Mouse (Mus musculus): ENCODE measurements around the gene Tom1l2. TPM values are rescaled to one million over a fixed set of nuclear protein-coding genes. Genes with fewer than 3 reads are reported as not detected.

Gene Tom1l2
- polyA plus RNA-seq, 1 experiment = 82.1 TPM

DNA sequence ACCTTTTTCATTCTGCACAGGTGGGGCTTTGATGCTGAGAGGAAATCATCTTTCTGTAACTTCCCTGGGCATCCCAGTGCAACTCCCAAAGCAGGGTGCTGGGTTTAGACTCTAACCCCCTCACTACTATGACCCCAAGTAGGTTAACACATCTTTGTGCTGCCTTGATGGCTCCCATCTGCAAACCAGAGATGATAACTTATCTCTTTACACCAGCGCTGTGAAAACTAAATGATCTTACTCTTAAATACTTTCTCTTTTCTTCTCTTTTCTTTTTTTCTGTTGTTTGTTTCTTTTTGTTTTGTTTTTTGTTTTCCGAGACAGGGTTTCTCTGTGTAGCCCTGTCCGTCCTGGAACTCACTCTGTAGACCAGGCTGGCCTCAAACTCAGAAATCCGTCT is 6.8 kb downstream of the Tom1l2 start:
- TF ChIP-seq CTCF (IDR thresholded peaks at IDR 0.05; ENCODE audit: borderline replicate concordance, extremely low read depth, insufficient read depth, insufficient read length) (no peak), POLR2A (IDR thresholded peaks at IDR 0.05; ENCODE audit: borderline replicate concordance, extremely low read depth, insufficient read depth, insufficient read length, poor library complexity, severe bottlenecking) (no peak)
- no peak for DNase-seq (ENCODE audit: low read depth)

DNA sequence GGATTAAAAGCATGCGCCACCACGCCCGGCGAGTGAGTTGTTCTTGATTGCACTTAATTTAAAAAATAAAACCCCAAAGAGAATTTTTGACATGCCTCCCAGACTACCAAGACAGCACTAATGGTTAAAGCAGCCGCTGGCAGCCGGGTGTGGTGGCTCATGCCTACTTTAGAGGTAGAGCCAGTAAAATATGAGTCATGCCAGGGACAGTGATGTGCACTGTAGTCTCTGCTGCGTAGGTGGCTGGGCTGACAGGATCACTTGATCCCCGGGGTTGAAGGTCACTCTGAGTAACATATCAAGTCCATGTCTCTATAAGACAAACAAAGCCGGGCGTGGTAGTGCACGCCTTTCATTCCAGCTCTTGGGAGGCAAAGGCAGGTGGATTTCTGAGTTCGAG is 13.3 kb downstream of the Tom1l2 start:
- TF ChIP-seq CTCF (IDR thresholded peaks at IDR 0.05; ENCODE audit: borderline replicate concordance, extremely low read depth, insufficient read depth, insufficient read length) = no peak
- no peak for TF ChIP-seq POLR2A (IDR thresholded peaks at IDR 0.05; ENCODE audit: borderline replicate concordance, extremely low read depth, insufficient read depth, insufficient read length, poor library complexity, severe bottlenecking)
- no peak for DNase-seq (ENCODE audit: low read depth)

DNA sequence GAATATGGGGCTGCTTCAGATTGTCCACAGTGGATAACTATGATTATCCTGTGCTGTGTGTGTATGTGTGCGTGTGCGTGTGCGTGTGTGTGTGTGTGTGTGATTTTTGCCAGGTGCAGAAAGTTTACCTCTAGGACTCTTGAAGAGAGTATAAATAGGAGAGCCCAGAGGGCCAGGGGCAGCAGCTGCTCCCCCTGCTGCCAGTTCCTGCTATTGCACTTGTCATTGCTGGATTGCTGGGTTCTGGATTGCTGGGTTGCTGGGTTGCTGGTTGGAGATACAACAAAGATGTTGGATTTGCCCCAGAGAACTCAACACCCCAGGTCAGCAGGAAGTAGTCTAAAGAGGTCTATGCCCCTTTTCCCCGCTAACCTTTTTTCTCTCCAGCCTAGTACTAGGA is 14.4 kb downstream of the Tom1l2 start:
- DNase-seq (ENCODE audit: low read depth) = peak; percentile 11
- no peak for TF ChIP-seq POLR2A (IDR thresholded peaks at IDR 0.05; ENCODE audit: borderline replicate concordance, extremely low read depth, insufficient read depth, insufficient read length, poor library complexity, severe bottlenecking)
- TF ChIP-seq CTCF (IDR thresholded peaks at IDR 0.05; ENCODE audit: borderline replicate concordance, extremely low read depth, insufficient read depth, insufficient read length) = peak; percentile 65

- DNase-seq (ENCODE audit: low read depth) = peak; percentile 47
- no peak for TF ChIP-seq POLR2A (IDR thresholded peaks at IDR 0.05; ENCODE audit: borderline replicate concordance, extremely low read depth, insufficient read depth, insufficient read length, poor library complexity, severe bottlenecking)
- no peak for TF ChIP-seq CTCF (IDR thresholded peaks at IDR 0.05; ENCODE audit: borderline replicate concordance, extremely low read depth, insufficient read depth, insufficient read length)
Measured at GRCm38 (mm10) chr11:60335771-60336170, 16.9 kb downstream of the Tom1l2 start.

DNA sequence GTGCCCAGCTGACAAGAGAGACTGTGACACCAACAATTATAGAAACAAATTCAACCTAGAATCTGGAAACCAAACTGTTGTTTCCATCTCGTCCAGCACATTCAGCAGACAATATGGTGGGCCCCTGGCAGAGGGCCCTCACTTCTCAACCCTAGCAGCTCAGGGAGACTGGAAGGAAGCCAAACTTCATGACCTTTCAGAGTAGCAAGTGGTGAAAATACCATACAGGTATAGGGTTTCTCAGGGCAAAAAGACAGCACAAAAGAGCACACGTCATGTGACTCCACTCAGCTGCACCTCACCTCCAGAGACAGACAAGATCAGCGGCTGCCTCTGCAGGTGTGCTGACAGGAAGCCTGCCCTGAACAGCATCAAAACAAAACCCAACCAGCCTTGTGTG is 18.6 kb downstream of the Tom1l2 start:
- DNase-seq (ENCODE audit: low read depth) = no peak
- TF ChIP-seq POLR2A (IDR thresholded peaks at IDR 0.05; ENCODE audit: borderline replicate concordance, extremely low read depth, insufficient read depth, insufficient read length, poor library complexity, severe bottlenecking) = no peak
- TF ChIP-seq CTCF (IDR thresholded peaks at IDR 0.05; ENCODE audit: borderline replicate concordance, extremely low read depth, insufficient read depth, insufficient read length) = no peak

DNA sequence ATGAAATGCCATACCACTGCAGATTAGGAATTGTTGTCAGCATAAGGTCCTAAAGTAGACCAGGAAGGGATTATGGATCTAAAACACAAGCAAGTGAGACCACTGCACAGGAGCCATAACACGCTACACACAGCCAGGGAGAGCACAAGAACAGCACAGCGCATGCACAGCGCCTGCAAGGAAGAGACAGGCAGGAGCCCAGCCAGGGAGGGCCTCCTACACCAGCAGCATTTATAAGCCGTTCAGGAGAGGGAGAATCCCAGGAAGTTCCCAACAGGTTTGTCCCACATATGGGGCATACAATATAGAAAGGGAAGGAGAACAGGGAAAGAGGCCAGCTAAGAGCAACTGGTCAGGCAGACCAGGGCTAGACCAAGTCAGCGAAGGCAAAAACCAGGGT is 19.2 kb downstream of the Tom1l2 start:
- no peak for TF ChIP-seq POLR2A (IDR thresholded peaks at IDR 0.05; ENCODE audit: borderline replicate concordance, extremely low read depth, insufficient read depth, insufficient read length, poor library complexity, severe bottlenecking)
- TF ChIP-seq CTCF (IDR thresholded peaks at IDR 0.05; ENCODE audit: borderline replicate concordance, extremely low read depth, insufficient read depth, insufficient read length) = no peak
- no peak for DNase-seq (ENCODE audit: low read depth)

DNA sequence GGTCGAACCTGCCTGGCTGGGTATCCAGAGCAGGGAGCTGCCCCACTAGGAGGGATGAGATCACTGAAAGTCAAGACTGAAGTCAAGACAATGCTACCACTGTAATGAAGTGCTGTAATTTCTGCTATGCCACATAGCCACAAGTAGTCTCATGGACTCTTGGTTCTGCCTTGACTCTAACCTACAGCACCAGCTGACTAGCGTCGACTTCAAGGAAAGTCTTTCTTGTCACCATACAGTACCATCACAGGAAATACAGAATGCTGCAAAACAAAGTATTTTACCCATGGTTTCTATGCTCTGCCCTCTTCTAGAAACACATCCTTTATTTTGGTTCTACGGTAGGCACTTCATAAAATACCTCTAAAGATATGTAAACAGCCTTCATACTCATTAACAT is 22.2 kb downstream of the Tom1l2 start:
- DNase-seq (ENCODE audit: low read depth) = no peak
- TF ChIP-seq CTCF (IDR thresholded peaks at IDR 0.05; ENCODE audit: borderline replicate concordance, extremely low read depth, insufficient read depth, insufficient read length) = no peak
- no peak for TF ChIP-seq POLR2A (IDR thresholded peaks at IDR 0.05; ENCODE audit: borderline replicate concordance, extremely low read depth, insufficient read depth, insufficient read length, poor library complexity, severe bottlenecking)

- TF ChIP-seq CTCF (IDR thresholded peaks at IDR 0.05; ENCODE audit: borderline replicate concordance, extremely low read depth, insufficient read depth, insufficient read length) = no peak
- no peak for TF ChIP-seq POLR2A (IDR thresholded peaks at IDR 0.05; ENCODE audit: borderline replicate concordance, extremely low read depth, insufficient read depth, insufficient read length, poor library complexity, severe bottlenecking)
- DNase-seq (ENCODE audit: low read depth) = no peak
Measured at GRCm38 (mm10) chr11:60323731-60324130, 29.0 kb downstream of the Tom1l2 start.

DNA sequence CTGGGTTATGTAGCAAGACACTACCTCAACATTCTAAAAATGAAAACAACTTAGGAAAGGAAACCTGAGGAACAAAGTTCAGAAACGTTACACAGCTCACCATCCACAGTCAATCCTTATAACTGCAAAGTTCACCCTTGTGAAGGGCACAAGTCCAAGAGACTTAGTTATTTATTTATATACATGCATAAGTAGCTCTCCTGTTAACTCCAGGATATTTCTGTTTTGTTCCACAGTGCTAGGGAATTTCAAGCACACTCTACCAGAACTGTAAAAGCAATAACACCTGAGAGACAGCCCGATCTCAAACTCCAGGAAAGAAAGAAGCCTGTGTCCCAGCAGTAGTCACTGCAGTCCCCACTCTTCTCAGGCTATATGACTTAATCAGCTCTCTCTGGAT is 31.3 kb downstream of the Tom1l2 start:
- DNase-seq (ENCODE audit: low read depth) = no peak
- no peak for TF ChIP-seq CTCF (IDR thresholded peaks at IDR 0.05; ENCODE audit: borderline replicate concordance, extremely low read depth, insufficient read depth, insufficient read length)
- no peak for TF ChIP-seq POLR2A (IDR thresholded peaks at IDR 0.05; ENCODE audit: borderline replicate concordance, extremely low read depth, insufficient read depth, insufficient read length, poor library complexity, severe bottlenecking)

DNA sequence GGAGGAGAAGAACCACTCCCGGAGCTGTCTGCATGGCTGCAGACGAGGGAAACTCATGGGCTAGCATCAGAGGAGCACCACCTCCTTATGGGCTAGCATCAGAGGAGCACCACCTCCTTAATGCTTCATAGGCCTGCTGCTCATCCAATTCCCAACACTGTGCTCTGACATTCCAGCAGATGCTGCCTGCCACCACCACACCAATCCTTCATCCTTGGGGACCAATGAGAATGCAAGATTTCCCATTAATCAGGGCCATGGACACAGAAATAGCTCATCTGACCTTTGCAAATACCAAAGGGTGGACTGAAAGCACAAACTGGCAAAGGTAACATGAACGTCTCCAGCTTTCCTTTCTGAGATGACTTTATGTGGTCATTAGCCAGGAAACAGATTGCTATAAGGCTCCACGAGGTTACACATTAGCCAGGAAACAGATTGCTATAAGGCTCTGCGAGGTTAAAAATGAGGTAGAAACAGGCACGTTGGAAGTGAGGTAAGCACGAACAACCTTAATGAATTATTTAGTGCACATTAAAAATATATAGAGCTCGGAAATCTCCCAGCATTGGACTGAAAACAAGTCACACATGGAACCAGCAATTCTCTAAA is 32.2 kb downstream of the Tom1l2 start:
- TF ChIP-seq CTCF (IDR thresholded peaks at IDR 0.05; ENCODE audit: borderline replicate concordance, extremely low read depth, insufficient read depth, insufficient read length) = no peak
- TF ChIP-seq POLR2A (IDR thresholded peaks at IDR 0.05; ENCODE audit: borderline replicate concordance, extremely low read depth, insufficient read depth, insufficient read length, poor library complexity, severe bottlenecking) = no peak
- DNase-seq (ENCODE audit: low read depth) = no peak

DNA sequence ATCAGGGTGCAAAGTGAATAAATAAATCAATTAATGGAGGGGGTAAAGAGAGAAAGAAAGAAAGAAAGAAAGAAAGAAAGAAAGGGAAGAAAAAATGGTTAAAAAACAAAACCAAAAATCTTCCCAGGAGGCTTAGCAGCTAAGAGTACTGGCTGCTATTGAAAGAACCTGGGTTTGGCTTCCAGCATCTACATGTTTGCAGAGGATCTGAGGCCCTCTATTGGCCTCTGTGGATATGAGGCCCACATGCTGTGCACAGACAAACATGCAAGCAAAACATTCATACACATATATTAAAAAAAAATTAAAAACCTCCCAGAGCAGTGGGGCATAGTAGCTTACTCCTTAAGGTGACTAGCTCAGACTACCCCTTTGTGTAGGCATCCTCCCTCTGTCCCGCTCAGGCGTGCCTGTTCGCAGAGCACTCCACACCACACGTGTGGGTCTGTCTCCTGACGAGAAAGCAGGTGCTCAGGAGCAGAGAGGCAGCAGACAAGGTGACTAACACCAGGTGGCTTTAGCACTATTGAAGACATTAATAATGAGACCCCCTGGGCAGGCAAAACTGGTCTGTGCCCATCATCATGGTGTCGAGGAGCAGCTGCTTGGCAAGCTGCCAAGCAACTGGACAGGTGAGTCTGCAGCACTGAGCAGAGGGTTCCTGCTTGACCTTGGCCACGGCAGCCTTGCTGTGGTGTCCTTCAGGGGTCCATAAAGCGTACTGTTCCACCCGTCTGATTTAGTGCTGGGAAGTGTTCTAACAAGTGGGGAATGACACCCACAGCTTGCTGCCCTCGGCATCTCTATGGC is 33.2 kb downstream of the Tom1l2 start:
- TF ChIP-seq CTCF (IDR thresholded peaks at IDR 0.05; ENCODE audit: borderline replicate concordance, extremely low read depth, insufficient read depth, insufficient read length) = peak; percentile 23; the same call in 1 of the 2 replicates
- no peak for TF ChIP-seq POLR2A (IDR thresholded peaks at IDR 0.05; ENCODE audit: borderline replicate concordance, extremely low read depth, insufficient read depth, insufficient read length, poor library complexity, severe bottlenecking)
- DNase-seq (ENCODE audit: low read depth) = peak; percentile 67

GRCm38 (mm10) chr11:60318716-60319115 is 34.0 kb downstream of the Tom1l2 start:
- DNase-seq (ENCODE audit: low read depth) = peak; percentile 64
- TF ChIP-seq POLR2A (IDR thresholded peaks at IDR 0.05; ENCODE audit: borderline replicate concordance, extremely low read depth, insufficient read depth, insufficient read length, poor library complexity, severe bottlenecking) = no peak
- TF ChIP-seq CTCF (IDR thresholded peaks at IDR 0.05; ENCODE audit: borderline replicate concordance, extremely low read depth, insufficient read depth, insufficient read length) = no peak

All from brain, embryonic 14.5 days (tissue).